Mouse (Mus musculus): ENCODE measurements around the gene Fam155a. TPM values are rescaled to one million over a fixed set of nuclear protein-coding genes. Genes with fewer than 3 reads are reported as not detected.

Fam155a gene
- polyA plus RNA-seq, 1 experiment from 2014 or later: 0.60 TPM

- H3K4me2 ChIP-seq: no peak overlapping the region
- H3K4me1 ChIP-seq: no peaks in the 10 kb centered on the region
- no peak overlapping the region for H3K9ac ChIP-seq
- H3K27ac ChIP-seq: no peak overlapping the region
- H3K27me3 ChIP-seq: no peaks in the 10 kb centered on the region
- no peak for ATAC-seq (replicated peaks; ENCODE audit: low FRiP score)
- H3K4me3 ChIP-seq (replicated peaks): no peak overlapping the region
- no peaks in the 10 kb centered on the region for H3K9me3 ChIP-seq (replicated peaks)
- whole genome bisulfite sequencing: 83% methylated on average over 6 of the region's 6 CpGs
- H3K36me3 ChIP-seq: no peaks in the 10 kb centered on the region
Observed at GRCm38 (mm10) chr8:9654826-9655225, 116.1 kb downstream of the Fam155a start.

GRCm38 (mm10) chr8:9653643-9654042, 117.3 kb downstream of the Fam155a start:
- Histone ChIP-seq H3K4me3 (replicated peaks) (no peak overlapping the region), H3K9me3 (replicated peaks) (no peaks in the 10 kb centered on the region), H3K27ac (no peak overlapping the region), H3K4me1 (no peaks in the 10 kb centered on the region), H3K36me3 (no peaks in the 10 kb centered on the region), H3K9ac (no peak overlapping the region), H3K4me2 (no peak overlapping the region), H3K27me3 (no peaks in the 10 kb centered on the region)
- ATAC-seq (replicated peaks; ENCODE audit: low FRiP score): no peak
- WGBS: 45% methylated on average over 1 of the region's 1 CpGs

- WGBS: 89% methylated on average over 2 of the region's 2 CpGs
- Histone ChIP-seq H3K27ac (no peak overlapping the region), H3K4me1 (no peaks in the 10 kb centered on the region), H3K9ac (no peak overlapping the region), H3K36me3 (no peaks in the 10 kb centered on the region), H3K4me3 (replicated peaks) (no peak overlapping the region), H3K9me3 (replicated peaks) (no peaks in the 10 kb centered on the region), H3K27me3 (no peaks in the 10 kb centered on the region), H3K4me2 (no peak overlapping the region)
- no peak for ATAC-seq (replicated peaks; ENCODE audit: low FRiP score)
Observed at GRCm38 (mm10) chr8:9638162-9638561, 132.8 kb downstream of the Fam155a start.

DNA sequence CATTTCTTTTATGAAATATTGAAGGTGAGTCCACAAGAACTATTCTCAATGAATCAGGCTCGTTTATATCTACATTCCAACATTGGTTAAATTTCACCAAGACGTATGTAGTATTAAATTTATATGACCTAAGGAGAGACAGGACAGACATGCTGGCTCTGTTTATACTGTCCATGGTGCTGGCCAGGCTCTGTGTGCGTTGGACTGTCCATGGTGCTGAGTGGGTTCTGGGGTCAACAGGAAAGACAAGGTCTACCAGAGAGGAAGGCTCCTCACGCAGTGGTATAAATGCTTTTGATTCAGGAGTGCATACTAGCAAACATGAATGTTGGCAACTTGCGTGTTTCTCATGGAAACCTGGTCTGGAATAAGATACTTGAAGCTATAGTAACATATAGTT, 135.7 kb downstream of the Fam155a start:
- H3K36me3 ChIP-seq: no peaks in the 10 kb centered on the region
- no peak overlapping the region for H3K9ac ChIP-seq
- H3K27me3 ChIP-seq: no peaks in the 10 kb centered on the region
- no peaks in the 10 kb centered on the region for H3K9me3 ChIP-seq (replicated peaks)
- no peaks in the 10 kb centered on the region for H3K4me1 ChIP-seq
- H3K4me3 ChIP-seq (replicated peaks): no peak overlapping the region
- WGBS: 58% methylated on average over 5 of the region's 5 CpGs
- no peak overlapping the region for H3K27ac ChIP-seq
- no peak overlapping the region for H3K4me2 ChIP-seq
- ATAC-seq (replicated peaks; ENCODE audit: low FRiP score): no peak

DNA sequence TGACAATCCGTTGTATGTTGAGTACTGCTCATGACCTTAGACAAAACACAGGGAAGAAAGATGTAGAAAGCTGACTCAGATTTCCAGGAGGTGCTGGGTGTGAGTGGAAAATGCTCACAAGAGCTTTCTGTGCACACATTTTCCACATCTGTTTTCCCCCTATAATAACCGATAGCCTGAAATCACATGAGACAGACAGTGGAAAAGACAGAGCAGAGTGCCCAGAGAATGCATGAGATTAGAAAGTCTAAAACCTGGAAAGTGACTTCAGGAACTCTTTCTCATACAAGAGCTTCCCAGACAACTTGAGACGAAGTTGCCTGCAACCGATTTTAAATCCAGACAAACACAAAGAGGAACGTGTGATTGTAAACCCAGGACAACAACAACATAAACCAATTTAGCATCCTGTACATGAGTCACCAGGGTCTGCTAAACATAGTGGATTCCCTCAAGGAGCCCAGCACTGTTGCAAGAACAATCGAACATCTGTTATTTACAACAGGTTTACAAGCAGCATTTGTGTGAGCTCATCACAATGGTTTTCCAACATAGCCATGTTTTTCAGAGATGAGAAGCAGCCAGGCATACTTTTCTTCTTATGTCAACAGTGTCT, 163.8 kb downstream of the Fam155a start:
- 72% methylated on average over 6 of the region's 6 CpGs for WGBS
- no peaks in the 10 kb centered on the region for H3K9me3 ChIP-seq (replicated peaks)
- no peak overlapping the region for H3K9ac ChIP-seq
- no peak for ATAC-seq (replicated peaks; ENCODE audit: low FRiP score)
- no peaks in the 10 kb centered on the region for H3K36me3 ChIP-seq
- H3K27ac ChIP-seq: no peak overlapping the region
- H3K4me3 ChIP-seq (replicated peaks): no peak overlapping the region
- no peaks in the 10 kb centered on the region for H3K27me3 ChIP-seq
- no peaks in the 10 kb centered on the region for H3K4me1 ChIP-seq
- no peak overlapping the region for H3K4me2 ChIP-seq

GRCm38 (mm10) chr8:9596003-9596402, 175.0 kb downstream of the Fam155a start:
- WGBS: 58% methylated on average over 3 of the region's 3 CpGs
- H3K9ac ChIP-seq: no peak overlapping the region

GRCm38 (mm10) chr8:9581836-9582235, 189.1 kb downstream of the Fam155a start:
- Histone ChIP-seq H3K9ac (no peak overlapping the region), H3K36me3 (no peaks in the 10 kb centered on the region), H3K9me3 (replicated peaks) (no peaks in the 10 kb centered on the region), H3K27me3 (no peaks in the 10 kb centered on the region), H3K4me3 (replicated peaks) (no peak overlapping the region), H3K4me1 (no peaks in the 10 kb centered on the region), H3K4me2 (no peak overlapping the region), H3K27ac (no peak overlapping the region)
- ATAC-seq (replicated peaks; ENCODE audit: low FRiP score): peak; percentile 90
- WGBS: 25% methylated on average over 6 of the region's 6 CpGs

More at GRCm38 (mm10) chr8:9596003-9596402, 175.0 kb downstream of the Fam155a start:
- Histone ChIP-seq H3K4me1 (no peaks in the 10 kb centered on the region), H3K4me2 (no peak overlapping the region), H3K27me3 (no peaks in the 10 kb centered on the region), H3K9me3 (replicated peaks) (no peaks in the 10 kb centered on the region), H3K4me3 (replicated peaks) (no peak overlapping the region), H3K36me3 (no peaks in the 10 kb centered on the region), H3K27ac (no peak overlapping the region)
- no peak for ATAC-seq (replicated peaks; ENCODE audit: low FRiP score)

GRCm38 (mm10) chr8:9580192-9580591, 190.8 kb downstream of the Fam155a start:
- Histone ChIP-seq H3K9me3 (replicated peaks) (no peaks in the 10 kb centered on the region), H3K4me3 (replicated peaks) (no peak overlapping the region), H3K27ac (no peak overlapping the region), H3K4me1 (no peaks in the 10 kb centered on the region), H3K9ac (no peak overlapping the region), H3K27me3 (no peaks in the 10 kb centered on the region), H3K4me2 (no peak overlapping the region), H3K36me3 (no peaks in the 10 kb centered on the region)
- WGBS: 32% methylated on average over 3 of the region's 3 CpGs
- ATAC-seq (replicated peaks; ENCODE audit: low FRiP score): peak; percentile 54; the same call in 1 of the 2 replicates

- 76% methylated on average over 2 of the region's 2 CpGs for WGBS
- Histone ChIP-seq H3K4me3 (replicated peaks) (no peak overlapping the region), H3K27me3 (no peaks in the 10 kb centered on the region), H3K4me1 (no peaks in the 10 kb centered on the region), H3K27ac (no peak overlapping the region), H3K9me3 (replicated peaks) (no peaks in the 10 kb centered on the region), H3K4me2 (no peak overlapping the region), H3K9ac (no peak overlapping the region), H3K36me3 (no peaks in the 10 kb centered on the region)
- ATAC-seq (replicated peaks; ENCODE audit: low FRiP score): no peak
Observed at GRCm38 (mm10) chr8:9571977-9572376, 199.0 kb downstream of the Fam155a start.

DNA sequence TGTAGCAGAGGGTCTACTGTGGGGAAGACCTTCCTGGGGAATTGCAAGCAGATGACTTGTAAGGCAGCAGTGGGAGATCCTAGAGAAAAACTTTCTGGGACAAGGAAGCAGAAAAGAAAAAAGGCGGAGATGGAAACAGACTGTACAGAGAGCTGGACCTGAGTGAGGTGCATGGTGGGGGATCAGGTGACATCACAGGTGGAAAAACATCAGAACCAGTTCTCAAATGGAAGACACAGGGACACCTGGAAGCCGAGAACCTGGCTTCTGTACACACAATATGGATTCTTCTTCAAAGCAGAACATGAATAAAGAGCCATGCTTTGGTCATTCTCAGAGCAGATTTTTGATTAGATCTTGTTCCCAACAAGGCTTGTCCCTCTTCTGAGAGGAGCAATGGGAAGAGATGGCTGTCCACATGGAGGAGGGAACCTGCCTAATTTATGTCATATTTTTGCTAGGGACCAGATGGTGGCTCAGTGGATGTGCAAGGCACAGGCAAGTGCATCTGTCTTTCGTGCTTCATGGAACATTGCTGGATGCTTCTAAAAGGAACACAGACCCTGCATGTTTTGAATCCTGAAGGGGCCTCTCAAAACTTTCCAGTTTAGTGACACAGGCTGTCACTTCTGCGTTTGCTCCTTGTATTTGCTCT, 201.3 kb downstream of the Fam155a start:
- WGBS: 69% methylated on average over 4 of the region's 4 CpGs
- Histone ChIP-seq H3K27ac (no peak overlapping the region), H3K9ac (no peak overlapping the region), H3K9me3 (replicated peaks) (no peaks in the 10 kb centered on the region), H3K4me3 (replicated peaks) (no peak overlapping the region), H3K4me2 (no peak overlapping the region), H3K4me1 (no peaks in the 10 kb centered on the region), H3K36me3 (no peaks in the 10 kb centered on the region), H3K27me3 (no peaks in the 10 kb centered on the region)
- ATAC-seq (replicated peaks; ENCODE audit: low FRiP score): no peak

DNA sequence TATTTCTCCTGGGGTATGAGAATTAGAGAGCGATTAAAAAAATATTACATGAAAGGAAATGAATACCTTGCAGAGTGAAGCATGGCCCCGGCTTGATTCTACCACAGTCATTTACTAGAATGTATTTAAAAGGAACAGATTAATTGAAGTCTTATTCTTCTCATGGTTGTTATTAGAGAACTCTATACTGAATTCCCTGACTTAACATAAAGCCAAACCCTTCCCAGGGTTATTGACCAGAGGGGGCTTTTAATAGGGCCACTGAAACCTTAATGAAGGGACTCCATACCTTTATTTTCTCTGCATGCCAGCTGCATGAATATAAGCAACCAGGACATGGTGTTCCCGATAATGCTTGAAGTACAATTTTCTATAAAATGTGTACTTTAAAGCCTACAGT, 221.8 kb downstream of the Fam155a start:
- no peaks in the 10 kb centered on the region for H3K4me1 ChIP-seq
- no peaks in the 10 kb centered on the region for H3K36me3 ChIP-seq
- ATAC-seq (replicated peaks; ENCODE audit: low FRiP score): no peak
- H3K9ac ChIP-seq: no peak overlapping the region
- H3K27ac ChIP-seq: no peak overlapping the region
- no peak overlapping the region for H3K4me3 ChIP-seq (replicated peaks)
- H3K4me2 ChIP-seq: no peak overlapping the region
- no peaks in the 10 kb centered on the region for H3K9me3 ChIP-seq (replicated peaks)
- 89% methylated on average over 3 of the region's 3 CpGs for WGBS
- no peaks in the 10 kb centered on the region for H3K27me3 ChIP-seq

DNA sequence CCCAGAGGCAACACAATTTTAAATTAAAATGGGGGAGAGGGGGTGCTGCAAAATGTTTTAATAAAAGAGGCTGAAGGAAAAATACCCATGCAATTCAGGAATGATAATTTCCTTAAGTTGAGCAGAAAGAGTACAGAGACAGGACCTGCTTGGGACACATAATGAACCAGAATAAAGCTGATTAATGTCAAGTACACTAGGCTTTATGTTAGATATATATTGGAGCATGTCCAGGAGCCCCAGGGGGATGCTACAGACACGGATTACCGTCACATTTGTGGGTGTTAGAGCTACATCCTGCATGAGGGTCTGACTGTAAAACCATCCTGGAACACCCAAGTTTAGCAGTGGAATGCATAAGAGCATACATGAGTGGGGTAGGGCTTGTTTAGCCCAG, 223.4 kb downstream of the Fam155a start:
- no peak for ATAC-seq (replicated peaks; ENCODE audit: low FRiP score)
- Histone ChIP-seq H3K4me3 (replicated peaks) (no peak overlapping the region), H3K27me3 (no peaks in the 10 kb centered on the region), H3K4me1 (no peaks in the 10 kb centered on the region), H3K36me3 (no peaks in the 10 kb centered on the region), H3K9me3 (replicated peaks) (no peaks in the 10 kb centered on the region), H3K4me2 (no peak overlapping the region), H3K27ac (no peak overlapping the region), H3K9ac (no peak overlapping the region)
- WGBS: 45% methylated on average over 2 of the region's 2 CpGs

Measured in kidney, embryonic 15.5 days (tissue).